ENCODE assay signal across 8 mouse cellular contexts in genomic region chr11:115514238-115514663, GRCm38 (mm10). TPM values are rescaled to one million over a fixed set of nuclear protein-coding genes. Genes with fewer than 3 reads are reported as not detected.
A peak's percentile ranks its signal among the peaks of the same experiment; 100 is the strongest.
DNase-seq lines count a peak whose midpoint lies in the region; ATAC-seq and TF ChIP-seq lines count a peak whose summit lies in the region.

Jpt1 (minus strand) TSS chr11:115514387.

- H3K4me3 ChIP-seq in E14TG2a.4 (replicated peaks; ENCODE audit: low read length), result peak within 1 kb of the TSS; percentile 100
- H3K4me3 ChIP-seq in forebrain, embryonic 12.5 days (replicated peaks), result peak within 1 kb of the TSS; percentile 100
- peak within 1 kb of the TSS; percentile 90 for H3K4me3 ChIP-seq in heart, postnatal 0 days (ENCODE audit: low read depth, low read length)
- peak within 1 kb of the TSS; percentile 94 for H3K4me3 ChIP-seq in liver, embryonic 16.5 days (ENCODE audit: low read depth, low read length)
- H3K4me3 ChIP-seq in neural tube, embryonic 13.5 days, result peak within 1 kb of the TSS; percentile 100
- peak within 1 kb of the TSS; percentile 100 for H3K4me3 ChIP-seq in testis, adult 2 months (ENCODE audit: control insufficient read depth, low read depth, low read length)

- no peaks in the 10 kb centered on the region for H3K27me3 ChIP-seq in E14TG2a.4 (ENCODE audit: insufficient read depth, low read length)
- H3K27me3 ChIP-seq in forebrain, embryonic 12.5 days, result no peaks in the 10 kb centered on the region
- H3K27me3 ChIP-seq in heart, postnatal 0 days (ENCODE audit: control insufficient read depth, insufficient read depth, low read length), result no peaks in the 10 kb centered on the region
- H3K27me3 ChIP-seq in liver, embryonic 16.5 days (ENCODE audit: control insufficient read depth, insufficient read depth, low read depth, low read length), result no peaks in the 10 kb centered on the region
- H3K27me3 ChIP-seq in neural tube, embryonic 13.5 days, result no peaks in the 10 kb centered on the region
- no peaks in the 10 kb centered on the region for H3K27me3 ChIP-seq in testis, adult 2 months (ENCODE audit: control insufficient read depth, insufficient read depth, low read length)

- peak within 1 kb of the TSS; percentile 99 for H3K9ac ChIP-seq in forebrain, embryonic 12.5 days
- H3K9ac ChIP-seq in heart, postnatal 0 days (replicated peaks; ENCODE audit: low read depth, low read length), result peak within 1 kb of the TSS; percentile 93
- peak within 1 kb of the TSS; percentile 89 for H3K9ac ChIP-seq in liver, embryonic 16.5 days (ENCODE audit: low read depth, low read length)
- peak within 1 kb of the TSS; percentile 99 for H3K9ac ChIP-seq in neural tube, embryonic 13.5 days

- ATAC-seq in forebrain, embryonic 12.5 days (ENCODE audit: low FRiP score), result peak; percentile 98
- peak; percentile 96 for ATAC-seq in heart, postnatal 0 days (ENCODE audit: insufficient read depth, low read depth)
- ATAC-seq in liver, embryonic 16.5 days (ENCODE audit: low read depth), result peak; percentile 89
- ATAC-seq in neural tube, embryonic 13.5 days (ENCODE audit: low read depth), result peak; percentile 96

- H3K36me3 ChIP-seq in E14TG2a.4 (ENCODE audit: insufficient read depth, low read length), result peaks cover 30% of the 10 kb centered on the region
- no peaks in the 10 kb centered on the region for H3K36me3 ChIP-seq in forebrain, embryonic 12.5 days (replicated peaks)
- H3K36me3 ChIP-seq in heart, postnatal 0 days (replicated peaks; ENCODE audit: control insufficient read depth, insufficient read depth, low read length), result no peaks in the 10 kb centered on the region
- no peaks in the 10 kb centered on the region for H3K36me3 ChIP-seq in liver, embryonic 16.5 days (ENCODE audit: control insufficient read depth, insufficient read depth)
- no peaks in the 10 kb centered on the region for H3K36me3 ChIP-seq in neural tube, embryonic 13.5 days
- H3K36me3 ChIP-seq in testis, adult 2 months (ENCODE audit: control insufficient read depth, insufficient read depth, low read length), result no peaks in the 10 kb centered on the region

- peak within 1 kb of the TSS; percentile 86 for H3K27ac ChIP-seq in forebrain, embryonic 12.5 days
- H3K27ac ChIP-seq in heart, postnatal 0 days (ENCODE audit: low read depth), result peak within 1 kb of the TSS; percentile 88
- peak within 1 kb of the TSS; percentile 94 for H3K27ac ChIP-seq in liver, embryonic 16.5 days (ENCODE audit: low read length)
- H3K27ac ChIP-seq in neural tube, embryonic 13.5 days (replicated peaks), result peak within 1 kb of the TSS; percentile 90
- peak within 1 kb of the TSS; percentile 99 for H3K27ac ChIP-seq in testis, adult 2 months (ENCODE audit: control insufficient read depth, insufficient read depth, low read depth, low read length)

- H3K4me2 ChIP-seq in forebrain, embryonic 12.5 days, result peak within 1 kb of the TSS; percentile 73
- peak within 1 kb of the TSS; percentile 86 for H3K4me2 ChIP-seq in heart, postnatal 0 days (ENCODE audit: low read depth, low read length)
- H3K4me2 ChIP-seq in liver, embryonic 16.5 days (ENCODE audit: low read depth, low read length), result peak within 1 kb of the TSS; percentile 88
- peak within 1 kb of the TSS; percentile 89 for H3K4me2 ChIP-seq in neural tube, embryonic 13.5 days

- no peak for TF ChIP-seq CTCF in E14TG2a.4 (conservative IDR thresholded peaks at IDR 0.05; ENCODE audit: low read length)
- no peak for TF ChIP-seq CTCF in heart, postnatal 0 days (IDR thresholded peaks at IDR 0.05; ENCODE audit: low read depth)
- TF ChIP-seq CTCF in testis, adult 2 months (IDR thresholded peaks at IDR 0.05; ENCODE audit: control insufficient read depth, insufficient read depth, insufficient replicate concordance, low read depth, low read length), result no peak

- TF ChIP-seq EP300 in heart, postnatal 0 days (IDR thresholded peaks at IDR 0.05; ENCODE audit: low read depth), result peak; percentile 87; the same call in 1 of the 2 replicates

- under 1% methylated on average over 24 of the region's 24 CpGs for WGBS in forebrain, embryonic 12.5 days
- 0% methylated on average over 24 of the region's 24 CpGs for WGBS in heart, postnatal 0 days
- 0% methylated on average over 24 of the region's 24 CpGs for WGBS in liver, embryonic 16.5 days (ENCODE audit: insufficient replicate concordance)
- WGBS in neural tube, embryonic 13.5 days, result under 1% methylated on average over 24 of the region's 24 CpGs

- peaks cover 52% of the 10 kb centered on the region for H3K4me1 ChIP-seq in E14TG2a.4 (replicated peaks; ENCODE audit: low read depth, low read length)
- H3K4me1 ChIP-seq in forebrain, embryonic 12.5 days, result peaks cover 34% of the 10 kb centered on the region
- peaks cover 28% of the 10 kb centered on the region for H3K4me1 ChIP-seq in heart, postnatal 0 days (ENCODE audit: control insufficient read depth, insufficient read depth)
- peaks cover 39% of the 10 kb centered on the region for H3K4me1 ChIP-seq in liver, embryonic 16.5 days (ENCODE audit: control insufficient read depth, low read depth, low read length)
- peaks cover 33% of the 10 kb centered on the region for H3K4me1 ChIP-seq in neural tube, embryonic 13.5 days (replicated peaks)
- peaks cover 21% of the 10 kb centered on the region for H3K4me1 ChIP-seq in testis, adult 2 months (ENCODE audit: control insufficient read depth, insufficient read depth, low read length)

- no peaks in the 10 kb centered on the region for H3K9me3 ChIP-seq in E14TG2a.4 (ENCODE audit: low read length)
- no peaks in the 10 kb centered on the region for H3K9me3 ChIP-seq in forebrain, embryonic 12.5 days
- H3K9me3 ChIP-seq in heart, postnatal 0 days (replicated peaks; ENCODE audit: control insufficient read depth, low read length), result no peaks in the 10 kb centered on the region
- H3K9me3 ChIP-seq in liver, embryonic 16.5 days (replicated peaks; ENCODE audit: control insufficient read depth, low read length), result no peaks in the 10 kb centered on the region
- H3K9me3 ChIP-seq in neural tube, embryonic 13.5 days, result no peaks in the 10 kb centered on the region

- peak; percentile 96 for DNase-seq in c-Kit-positive CD71-positive TER-119-positive erythroid progenitor cells, embryonic 14.5 days (ENCODE audit: low spot score)
- peak; percentile 99 for DNase-seq in heart, postnatal 0 days (ENCODE audit: low spot score)
- DNase-seq in kidney, postnatal 4 days, result peak; percentile 96 to 98

- TF ChIP-seq POLR2A in testis, adult 2 months (IDR thresholded peaks at IDR 0.05; ENCODE audit: control insufficient read depth, low read depth, low read length), result peak; percentile 100

RNA-seq across cellular contexts. Expression of gene Jpt1, which starts in this region (rescaled TPM):
- polyA plus RNA-seq in forebrain, embryonic 12.5 days (2016; fragmentation: Nextera tagmentation; extraction: Ambion mirVana), result 1,151 and 1,196 TPM in 2 replicates
- 433 and 473 TPM in 2 replicates for total RNA-seq in heart, postnatal 0 days (2014; rRNA removed; ENCODE audit: low replicate concordance)
- 496 and 503 TPM in 2 replicates for polyA plus RNA-seq in heart, postnatal 0 days (2015; fragmentation: Nextera tagmentation; extraction: Ambion mirVana)
- 190 and 209 TPM in 2 replicates for polyA plus RNA-seq in liver, embryonic 16.5 days (2015; fragmentation: Nextera tagmentation; extraction: Ambion mirVana)
- polyA plus RNA-seq in neural tube, embryonic 13.5 days (2015; fragmentation: Nextera tagmentation; extraction: Ambion mirVana), result 1,262 and 1,276 TPM in 2 replicates
- 548 and 576 TPM in 2 replicates for polyA plus RNA-seq in testis, adult 2 months (2012; rRNA removed)

Comparison
In these comparisons a context has a peak if more than half of its experiments do, and no peak if none do; other contexts are left out.
1. Peak in every context shown above with its lines: DNase-seq, ATAC-seq, H3K4me3 ChIP-seq and H3K27ac ChIP-seq.